Mouse (Mus musculus) bone marrow macrophage, adult 2 months (primary cell): ENCODE results near the gene Jade1. TPM values are rescaled to one million over a fixed set of nuclear protein-coding genes. Genes with fewer than 3 reads are reported as not detected.

Experiments used
- H3K27ac ChIP-seq: 2 replicates; pipeline ENCODE4 v1.5.1; 2012; ENCODE audit warnings: low read depth, low read length; ENCODE audit not compliant: insufficient read depth
- H3K4me1 ChIP-seq: 2 replicates; pipeline ENCODE4 v1.6.1; 2012; ENCODE audit warnings: low read length; ENCODE audit not compliant: control insufficient read depth, insufficient read depth
- H3K4me3 ChIP-seq: 2 replicates; pipeline ENCODE4 v1.5.1; 2012; ENCODE audit warnings: mild to moderate bottlenecking, low read length, moderate library complexity; ENCODE audit not compliant: insufficient read depth
- CTCF ChIP-seq: IDR thresholded peaks from 2 replicates; pipeline ENCODE4 v1.5.1; 2012; ENCODE audit warnings: low read depth, mild to moderate bottlenecking, low read length, moderate library complexity
- POLR2A ChIP-seq: IDR thresholded peaks from 2 replicates; pipeline ENCODE4 v1.6.1; 2012; ENCODE audit warnings: mild to moderate bottlenecking, low read depth, low read length, borderline replicate concordance
- polyA plus RNA-seq: library from polyadenylated mRNA; stranded (reverse); fragments of >200 nt; gene quantifications from 2 replicates; pipeline ENCODE4 v1.2.4, GENCODE M21; 2012; ENCODE audit not compliant: missing spikeins, insufficient read depth, insufficient read length

Jade1 gene
- polyA plus RNA-seq, 1 experiment: 13.9 TPM

DNA sequence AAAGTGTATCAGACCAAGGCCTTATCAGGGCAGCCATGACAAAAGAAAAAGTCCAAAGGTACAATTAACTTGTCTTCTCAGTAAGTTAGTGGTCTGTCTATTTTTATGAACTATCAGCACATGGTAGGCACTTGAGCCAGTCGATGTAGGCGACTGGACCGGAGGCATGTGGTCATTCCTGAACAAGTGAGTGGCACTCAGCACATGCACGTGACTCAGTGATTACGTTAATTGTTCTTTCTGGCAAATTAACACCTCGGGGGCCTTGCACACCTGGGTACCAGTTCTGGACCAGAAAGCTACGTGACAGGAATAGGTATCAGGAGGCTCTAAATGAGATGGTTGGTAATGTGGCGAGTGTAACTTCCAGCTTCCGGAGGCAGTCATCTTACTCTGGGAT is 51.5 kb downstream of the Jade1 start:
- Histone ChIP-seq H3K4me3 (no peak overlapping the region), H3K4me1 (no peaks in the 10 kb centered on the region), H3K27ac (no peak overlapping the region)
- TF ChIP-seq POLR2A: no peak
- no peak for TF ChIP-seq CTCF

DNA sequence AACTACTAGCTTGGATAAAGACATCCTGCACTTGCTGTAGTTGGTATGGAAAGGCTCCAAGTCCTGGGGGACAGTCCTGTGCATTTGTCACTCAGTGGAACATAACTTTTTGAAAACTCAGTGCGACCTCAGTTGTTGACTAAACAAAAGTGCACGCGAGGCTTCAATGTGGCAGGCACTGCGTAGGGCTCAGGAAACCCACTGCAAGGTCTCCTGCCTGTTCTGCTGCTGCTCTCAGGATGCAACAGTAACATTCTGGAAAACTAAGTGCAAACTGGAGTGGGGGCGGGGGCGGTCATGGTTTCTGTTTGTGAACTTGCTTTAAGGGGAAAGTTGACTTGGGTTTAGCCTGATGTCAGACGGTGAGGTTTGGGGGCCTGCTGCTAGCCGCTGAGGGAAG is 51.9 kb downstream of the Jade1 start:
- H3K4me3 ChIP-seq: no peak overlapping the region
- TF ChIP-seq POLR2A: no peak
- H3K4me1 ChIP-seq: no peaks in the 10 kb centered on the region
- no peak overlapping the region for H3K27ac ChIP-seq

DNA sequence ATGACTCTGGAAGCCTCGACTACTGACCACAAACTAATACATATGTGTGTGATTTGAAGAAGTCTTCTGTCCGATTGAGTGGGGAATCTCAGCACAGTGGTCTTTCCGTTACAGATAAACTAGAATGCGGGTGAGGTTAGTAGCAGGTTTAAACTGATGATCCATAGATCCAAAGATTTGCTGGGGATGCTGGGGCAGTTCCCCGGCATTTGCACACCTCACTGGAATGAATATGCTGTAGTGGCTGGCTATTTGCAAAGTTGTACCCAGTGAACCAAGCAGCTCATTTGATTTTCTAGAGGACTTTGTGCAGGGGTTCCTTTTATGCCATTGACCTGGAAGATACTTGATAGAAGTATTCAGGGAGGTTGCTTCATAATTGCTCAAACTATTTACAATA is 53.5 kb downstream of the Jade1 start:
- Histone ChIP-seq H3K4me3 (no peak overlapping the region), H3K27ac (no peak overlapping the region), H3K4me1 (no peaks in the 10 kb centered on the region)
- TF ChIP-seq POLR2A: no peak
- no peak for TF ChIP-seq CTCF

DNA sequence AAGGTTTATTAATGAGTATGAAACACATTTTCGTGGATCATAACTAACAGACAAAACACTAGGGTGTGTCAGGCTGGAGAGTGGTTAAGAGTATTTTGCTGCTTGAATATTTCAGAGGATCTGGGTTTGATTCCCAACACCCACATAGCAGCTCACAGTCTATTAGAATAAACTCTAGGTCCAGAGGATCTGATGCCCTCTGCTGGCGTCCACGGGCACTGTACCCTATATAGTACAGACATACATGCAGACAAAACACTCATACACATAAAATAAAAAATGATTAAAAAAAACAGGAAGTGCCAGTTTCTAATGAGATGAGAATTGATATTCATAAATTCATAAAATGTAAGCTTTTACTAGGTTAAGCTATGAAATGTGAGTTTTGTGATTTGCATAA is 56.7 kb downstream of the Jade1 start:
- TF ChIP-seq CTCF (no peak), POLR2A (no peak)

DNA sequence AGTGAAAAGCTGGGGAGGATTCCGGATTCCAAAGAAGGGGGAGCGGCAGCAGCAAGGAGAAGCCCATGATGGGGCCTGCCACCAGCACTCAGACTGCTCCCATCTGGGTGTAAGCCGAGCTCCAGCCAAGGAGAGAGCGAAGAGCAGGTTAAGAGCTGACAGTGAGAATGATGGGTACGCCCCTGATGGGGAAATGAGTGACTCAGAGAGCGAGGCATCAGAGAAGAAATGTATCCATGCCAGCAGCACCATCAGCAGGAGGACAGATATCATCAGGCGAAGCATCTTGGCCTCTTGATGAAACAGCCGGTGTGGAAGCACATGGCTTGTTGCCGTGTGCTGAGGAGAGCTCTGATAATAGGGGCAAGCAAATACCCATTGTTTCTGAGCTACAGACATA is 58.2 kb downstream of the Jade1 start:
- no peak for TF ChIP-seq POLR2A
- TF ChIP-seq CTCF: no peak
- H3K27ac ChIP-seq: no peak overlapping the region
- peaks cover 9% of the 10 kb centered on the region for H3K4me1 ChIP-seq
- no peak overlapping the region for H3K4me3 ChIP-seq

More for the DNA sequence above, 56.7 kb downstream of the Jade1 start:
- Histone ChIP-seq H3K27ac (no peak overlapping the region), H3K4me1 (0 out of 2 replicates have a peak, but pooled peaks cover 1% of the 10 kb centered on the region), H3K4me3 (no peak overlapping the region)

DNA sequence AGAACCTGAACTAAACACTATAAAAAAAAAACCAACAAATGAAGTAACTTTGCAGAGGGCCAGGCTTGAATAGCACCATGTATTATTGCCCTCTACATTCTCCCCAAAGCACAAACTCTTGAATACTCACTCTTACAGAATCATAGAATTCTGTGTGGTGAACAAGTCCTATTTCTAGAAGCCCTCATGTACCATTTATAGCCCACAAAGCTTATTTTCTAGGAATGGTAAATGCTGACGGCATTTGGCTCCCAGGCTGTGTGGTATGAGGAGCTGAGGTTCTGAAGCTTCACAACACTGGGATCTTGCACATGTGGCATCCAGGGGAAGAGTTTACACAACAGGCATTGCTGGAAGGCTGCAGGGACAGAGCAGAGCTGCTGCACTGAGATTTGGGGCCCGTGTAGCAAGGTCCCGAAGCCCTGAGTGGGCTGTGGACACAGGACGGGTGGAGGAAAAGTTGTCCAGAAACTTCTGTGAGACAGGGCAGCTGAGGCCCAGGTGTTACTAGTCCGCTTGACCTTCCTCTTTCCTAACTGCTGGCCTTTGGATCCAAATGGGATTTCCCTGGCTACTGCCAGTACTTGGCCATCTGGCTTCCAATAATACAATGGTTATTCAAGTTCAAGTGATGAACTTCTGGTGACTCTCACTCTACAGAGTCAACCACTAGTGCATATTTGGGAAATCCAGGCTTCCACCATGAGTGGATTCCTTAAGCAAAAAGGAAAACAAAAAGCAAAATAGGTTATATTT is 58.9 kb downstream of the Jade1 start:
- TF ChIP-seq CTCF: no peak
- no peak for TF ChIP-seq POLR2A
- Histone ChIP-seq H3K4me1 (peaks cover 10% of the 10 kb centered on the region), H3K4me3 (no peak overlapping the region), H3K27ac (no peak overlapping the region)

DNA sequence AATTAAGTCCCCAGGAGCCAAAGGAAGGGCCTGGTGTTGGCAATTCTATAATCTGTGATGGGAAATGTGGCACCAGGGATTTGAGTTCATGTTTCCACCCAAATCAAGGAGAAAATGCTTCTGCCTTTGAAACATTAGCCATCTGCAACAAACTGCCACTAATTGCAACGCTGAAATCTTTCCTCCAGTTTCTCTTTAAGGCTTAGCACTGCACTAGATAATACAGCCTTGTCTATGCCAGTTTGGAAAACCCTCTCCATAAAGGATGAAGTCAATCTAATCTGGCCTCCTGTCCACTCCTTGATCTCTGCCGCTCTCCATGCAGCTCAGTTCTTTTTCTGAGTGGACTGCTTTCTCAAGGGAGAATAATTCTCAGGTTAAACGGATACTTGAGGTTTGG is 62.5 kb downstream of the Jade1 start:
- TF ChIP-seq CTCF (no peak), POLR2A (no peak)
- no peak overlapping the region for H3K27ac ChIP-seq
- H3K4me1 ChIP-seq: peaks cover 10% of the 10 kb centered on the region
- H3K4me3 ChIP-seq: no peak overlapping the region

DNA sequence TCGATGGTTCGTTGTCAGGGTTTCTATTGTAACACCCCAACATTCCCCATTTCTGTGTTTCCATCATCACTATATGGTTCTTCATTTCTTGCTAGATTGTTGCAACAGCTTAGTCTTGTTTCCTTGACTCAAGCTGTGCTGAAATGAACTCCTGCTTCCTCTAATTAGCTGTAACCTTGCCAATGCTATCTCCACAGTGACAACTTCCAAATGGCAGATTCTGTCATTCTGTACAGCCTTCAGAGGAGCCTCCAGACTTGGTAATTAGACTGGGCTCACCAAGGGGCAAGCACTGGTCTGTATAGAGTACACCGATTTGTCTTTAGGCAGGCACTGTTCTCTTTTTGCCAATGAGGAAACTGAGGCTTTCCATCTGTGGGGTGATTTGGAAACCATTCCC is 63.0 kb downstream of the Jade1 start:
- Histone ChIP-seq H3K27ac (no peak overlapping the region), H3K4me1 (peaks cover 10% of the 10 kb centered on the region), H3K4me3 (no peak overlapping the region)
- TF ChIP-seq CTCF (no peak), POLR2A (no peak)

DNA sequence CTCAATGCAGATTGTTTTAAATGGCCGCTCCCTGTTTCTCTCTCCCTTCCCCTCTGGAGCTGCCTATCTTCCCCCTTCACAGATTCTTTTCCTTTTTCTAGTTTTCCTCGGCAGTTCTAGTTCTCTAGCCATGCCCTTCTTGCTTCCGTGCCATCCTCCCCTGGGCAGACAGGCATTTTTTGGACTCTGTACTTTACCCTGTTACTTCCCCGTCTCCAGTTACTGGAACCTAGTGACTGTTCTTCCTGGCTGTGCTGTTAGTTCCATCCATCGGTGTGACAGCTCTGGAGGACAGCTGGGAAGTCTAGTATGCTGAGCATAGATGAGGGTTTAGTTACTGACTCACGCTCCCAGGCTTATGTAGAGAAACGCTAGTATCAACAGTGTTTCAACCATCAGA is 65.4 kb downstream of the Jade1 start:
- H3K4me1 ChIP-seq: peaks cover 10% of the 10 kb centered on the region
- no peak overlapping the region for H3K27ac ChIP-seq
- TF ChIP-seq POLR2A: no peak
- TF ChIP-seq CTCF: no peak
- H3K4me3 ChIP-seq: no peak overlapping the region

DNA sequence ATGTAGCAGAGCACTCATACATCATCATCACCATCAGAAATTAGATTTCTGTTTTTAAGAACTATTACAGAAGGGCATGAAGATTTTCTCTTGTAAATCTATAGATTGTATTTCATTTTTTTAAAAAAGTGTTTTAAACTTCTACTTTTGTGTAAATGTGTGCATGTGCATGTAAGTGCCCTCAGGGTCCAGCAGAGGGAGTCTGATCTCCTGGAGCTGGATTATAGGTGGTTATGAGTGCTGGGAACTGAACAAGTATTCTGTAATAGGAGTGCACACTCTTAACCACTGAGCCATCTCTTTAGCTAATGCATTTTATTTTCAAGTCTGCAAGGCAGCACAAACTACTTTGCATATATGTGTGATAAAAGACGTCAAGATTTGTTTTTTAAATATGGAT is 100.1 kb downstream of the Jade1 start:
- Histone ChIP-seq H3K4me1 (no peaks in the 10 kb centered on the region), H3K27ac (no peak overlapping the region), H3K4me3 (no peak overlapping the region)
- TF ChIP-seq CTCF: no peak

Other genes with a start within 250 kb of the Jade1 start
- gene Sclt1, start 186.8 kb downstream of the Jade1 start, polyA plus RNA-seq: 10.4 and 12.4 TPM in 2 replicates
- 5.9 and 9.1 TPM in 2 replicates for gene D3Ertd751e, start 186.9 kb downstream of the Jade1 start, polyA plus RNA-seq